Mouse (Mus musculus): Measurements from ENCODE around the gene Sdf2l1.

GRCm38 (mm10) chr16:17102630-17103220 is 29.5 kb downstream of the Sdf2l1 start:
- TF ChIP-seq POLR2A (IDR thresholded peaks at IDR 0.05; ENCODE audit: borderline replicate concordance, insufficient read depth, low read length) (no peak), CTCF (IDR thresholded peaks at IDR 0.05; ENCODE audit: borderline replicate concordance, insufficient read depth, low read depth, low read length) (no peak)

All from cerebellum, adult 2 months (tissue).